Comparison of ENCODE assay signal across 33 mouse cellular contexts in the genomic region with DNA sequence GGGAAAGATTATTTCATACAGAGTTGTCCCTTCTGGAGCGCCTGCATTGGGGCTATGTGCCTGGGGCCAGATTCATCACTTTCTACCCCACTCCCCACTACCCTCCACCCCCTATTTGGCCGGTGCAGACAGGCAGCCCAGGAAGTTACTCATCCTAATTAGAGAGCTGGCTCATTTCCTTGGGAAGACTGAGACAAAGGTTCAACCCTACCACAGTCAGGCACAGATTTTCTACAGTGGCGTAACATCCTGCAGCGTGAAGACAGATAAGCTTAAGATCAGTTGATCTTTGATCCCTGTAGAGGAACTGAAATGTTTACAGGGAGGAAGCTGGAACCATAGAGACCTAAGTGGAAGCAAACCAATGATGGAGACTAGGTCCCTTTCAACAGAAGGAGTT. TPM values are rescaled to one million over a fixed set of nuclear protein-coding genes. Genes with fewer than 3 reads are reported as not detected.
DNase-seq lines count a peak whose midpoint lies in the region; ATAC-seq and TF ChIP-seq lines count a peak whose summit lies in the region.
"Had no signal": no experiment of that assay in that cellular context is flagged by ENCODE, and none has a peak within 500 bp of the region (broad histone marks: within the 10 kb centered on the region; RNA-seq: fewer than 3 reads in every experiment).

No protein-coding gene starts in this region.

- no peak overlapping the region for H3K4me3 ChIP-seq in intestine, embryonic 16.5 days (ENCODE audit: low read length)
- no peak overlapping the region for H3K4me3 ChIP-seq in intestine, embryonic 15.5 days (replicated peaks)
- no peak overlapping the region for H3K4me3 ChIP-seq in lung, postnatal 0 days (ENCODE audit: low read depth, low read length)
- no peak overlapping the region for H3K4me3 ChIP-seq in lung, adult 2 months (replicated peaks; ENCODE audit: extremely low read depth, low read depth, low read length)
- H3K4me3 ChIP-seq: embryonic facial prominence, embryonic 13.5 days; forebrain, embryonic 10.5 days; hindbrain, embryonic 10.5 days; hindbrain, embryonic 15.5 days; limb, embryonic 15.5 days; midbrain, embryonic 12.5 days; myocyte; neural tube, embryonic 12.5 days had no signal

- TF ChIP-seq POLR2A in lung, adult 2 months (IDR thresholded peaks at IDR 0.05; ENCODE audit: borderline replicate concordance, extremely low read depth, low read depth, low read length) = no peak

- peaks cover 5% of the 10 kb centered on the region for H3K4me1 ChIP-seq in intestine, embryonic 16.5 days (ENCODE audit: control insufficient read depth, insufficient read depth, low read length)
- H3K4me1 ChIP-seq in intestine, embryonic 15.5 days (replicated peaks) = peaks cover 8% of the 10 kb centered on the region
- peaks cover 6% of the 10 kb centered on the region; the same call in 1 of the 2 replicates for H3K4me1 ChIP-seq in lung, postnatal 0 days (ENCODE audit: insufficient read depth, low read depth, low read length)
- H3K4me1 ChIP-seq in lung, adult 2 months (ENCODE audit: control insufficient read depth, insufficient read depth, low read length) = peaks cover 5% of the 10 kb centered on the region; the same call in 1 of the 2 replicates

- 48% methylated on average over 4 of the region's 4 CpGs for WGBS in intestine, embryonic 16.5 days
- 57% methylated on average over 4 of the region's 4 CpGs for WGBS in intestine, embryonic 15.5 days
- WGBS in lung, postnatal 0 days = 37% methylated on average over 4 of the region's 4 CpGs
- 39% methylated on average over 4 of the region's 4 CpGs for WGBS in lung, adult 2 months

- no peaks in the 10 kb centered on the region for H3K36me3 ChIP-seq in intestine, embryonic 16.5 days (ENCODE audit: control insufficient read depth, insufficient read depth, low read length)
- H3K36me3 ChIP-seq in intestine, embryonic 15.5 days = no peaks in the 10 kb centered on the region
- no peaks in the 10 kb centered on the region for H3K36me3 ChIP-seq in lung, postnatal 0 days (ENCODE audit: insufficient read depth, low read length)
- H3K36me3 ChIP-seq: embryonic facial prominence, embryonic 13.5 days; forebrain, embryonic 10.5 days; limb, embryonic 15.5 days had no signal

- no peak for TF ChIP-seq CTCF in lung, postnatal 0 days (IDR thresholded peaks at IDR 0.05)
- no peak for TF ChIP-seq CTCF in lung, adult 2 months (IDR thresholded peaks at IDR 0.05; ENCODE audit: insufficient read depth, low read length)

- no peak overlapping the region for H3K4me2 ChIP-seq in intestine, embryonic 16.5 days (ENCODE audit: low read depth, low read length)
- H3K4me2 ChIP-seq in intestine, embryonic 15.5 days (replicated peaks) = no peak overlapping the region
- no peak overlapping the region for H3K4me2 ChIP-seq in lung, postnatal 0 days (replicated peaks; ENCODE audit: low read depth, low read length)
- H3K4me2 ChIP-seq: embryonic facial prominence, embryonic 13.5 days; hindbrain, embryonic 15.5 days; limb, embryonic 15.5 days; midbrain, embryonic 12.5 days; neural tube, embryonic 12.5 days had no signal

- no peak overlapping the region for H3K27ac ChIP-seq in intestine, embryonic 16.5 days (ENCODE audit: low read length)
- no peak overlapping the region for H3K27ac ChIP-seq in intestine, embryonic 15.5 days
- H3K27ac ChIP-seq in lung, postnatal 0 days (ENCODE audit: low read length) = peak overlapping the region; percentile 43; the same call in 1 of the 2 replicates
- H3K27ac ChIP-seq: embryonic facial prominence, embryonic 13.5 days; forebrain, embryonic 10.5 days; hindbrain, embryonic 10.5 days; hindbrain, embryonic 15.5 days; kidney, postnatal 0 days; limb, embryonic 15.5 days; midbrain, embryonic 12.5 days; neural tube, embryonic 12.5 days; stomach, postnatal 0 days had no signal

- no peaks in the 10 kb centered on the region for H3K27me3 ChIP-seq in intestine, embryonic 16.5 days (replicated peaks; ENCODE audit: control insufficient read depth, insufficient read depth, low read length)
- H3K27me3 ChIP-seq in intestine, embryonic 15.5 days (replicated peaks) = no peaks in the 10 kb centered on the region
- H3K27me3 ChIP-seq in lung, postnatal 0 days (replicated peaks; ENCODE audit: insufficient read depth, low read length) = no peaks in the 10 kb centered on the region
- H3K27me3 ChIP-seq: hindbrain, embryonic 15.5 days; neural tube, embryonic 12.5 days had no signal

- ATAC-seq in intestine, embryonic 16.5 days = peak; percentile 38; the same call in 1 of the 2 replicates
- no peak for ATAC-seq in intestine, embryonic 15.5 days
- ATAC-seq in lung, postnatal 0 days = peak; percentile 71
- ATAC-seq: inflammation-experienced regulatory T-cells, adult 6 months had no signal

- H3K9ac ChIP-seq in intestine, embryonic 16.5 days (ENCODE audit: low read depth, low read length) = no peak overlapping the region
- no peak overlapping the region for H3K9ac ChIP-seq in intestine, embryonic 15.5 days
- H3K9ac ChIP-seq in lung, postnatal 0 days (replicated peaks; ENCODE audit: low read depth) = no peak overlapping the region
- H3K9ac ChIP-seq: hindbrain, embryonic 15.5 days; limb, embryonic 15.5 days; midbrain, embryonic 12.5 days; neural tube, embryonic 12.5 days had no signal

- TF ChIP-seq EP300 in lung, postnatal 0 days (IDR thresholded peaks at IDR 0.05) = peak; percentile 95

- H3K9me3 ChIP-seq in intestine, embryonic 16.5 days (ENCODE audit: control insufficient read depth, low read length) = no peaks in the 10 kb centered on the region
- H3K9me3 ChIP-seq in intestine, embryonic 15.5 days = no peaks in the 10 kb centered on the region
- no peaks in the 10 kb centered on the region for H3K9me3 ChIP-seq in lung, postnatal 0 days (ENCODE audit: low read length)
- H3K9me3 ChIP-seq: embryonic facial prominence, embryonic 13.5 days; forebrain, embryonic 10.5 days; hindbrain, embryonic 10.5 days; hindbrain, embryonic 15.5 days; limb, embryonic 15.5 days; midbrain, embryonic 12.5 days; neural tube, embryonic 12.5 days had no signal

- DNase-seq in lung, postnatal 0 days (ENCODE audit: low spot score) = peak; percentile 62
- no peak for DNase-seq in lung, adult 2 months
- peak; percentile 88 for DNase-seq in adipocyte (ENCODE audit: low spot score)
- DNase-seq in yolk sac, embryonic 10.5 days (ENCODE audit: low spot score) = peak; percentile 55
- DNase-seq in frontal cortex, postnatal 25 days (ENCODE audit: low spot score in 2 of 2) = no peak
- DNase-seq in B cell, adult 2 months = no peak
- DNase-seq: adrenal gland, adult 8-10 months; cerebellum, adult 9-10 months; gastrocnemius, postnatal 14 days; heart, postnatal 14 days; kidney, adult 8-10 months; kidney, postnatal 4 days; layer of hippocampus, postnatal 36 days; left cerebral cortex, postnatal 4 days; right cerebral cortex, postnatal 4 days; thymus, adult 18-20 months; thymus, postnatal 25 days had no signal

RNA-seq across cellular contexts. Expression of gene Disp2, which starts 2.8 kb away (rescaled TPM):
- 2.2 and 2.3 TPM in 2 replicates for polyA plus RNA-seq in intestine, embryonic 16.5 days (2015; fragmentation: Nextera tagmentation; extraction: Ambion mirVana)
- polyA plus RNA-seq in intestine, embryonic 15.5 days (2015; fragmentation: Nextera tagmentation; extraction: Ambion mirVana) = 2.7 TPM in 2 replicates
- polyA plus RNA-seq in lung, postnatal 0 days (2015; fragmentation: Nextera tagmentation; extraction: Ambion mirVana) = 0.95 and 1.1 TPM in 2 replicates
- polyA plus RNA-seq in lung, adult 2 months (2012; rRNA removed) = 5.8 and 9.2 TPM in 2 replicates
- polyA plus RNA-seq: inflammation-experienced regulatory T-cells, adult 6 months had no signal

RNA-seq across cellular contexts. Expression of gene Phgr1, which starts 9.7 kb away (rescaled TPM):
- 66.6 and 66.9 TPM in 2 replicates for polyA plus RNA-seq in intestine, embryonic 16.5 days (2015; fragmentation: Nextera tagmentation; extraction: Ambion mirVana)
- 41.2 and 48.8 TPM in 2 replicates for polyA plus RNA-seq in intestine, embryonic 15.5 days (2015; fragmentation: Nextera tagmentation; extraction: Ambion mirVana)
- 11.9 and 13.6 TPM in 2 replicates for polyA plus RNA-seq in lung, postnatal 0 days (2015; fragmentation: Nextera tagmentation; extraction: Ambion mirVana)
- 2.2 and 70.4 TPM in 2 replicates for polyA plus RNA-seq in lung, adult 2 months (2012; rRNA removed)
- polyA plus RNA-seq: C2C12; embryonic facial prominence, embryonic 13.5 days; forebrain, embryonic 10.5 days; heart, embryonic 14.5 days; hindbrain, embryonic 10.5 days; hindbrain, embryonic 15.5 days; inflammation-experienced regulatory T-cells, adult 6 months; kidney, postnatal 0 days; midbrain, embryonic 12.5 days; midbrain, postnatal 0 days; myocyte; neural tube, embryonic 12.5 days had no signal

RNA-seq across cellular contexts. Expression of gene Ccdc9b, which starts 19.8 kb away (rescaled TPM):
- 0.93 and 1.2 TPM in 2 replicates for polyA plus RNA-seq in intestine, embryonic 16.5 days (2015; fragmentation: Nextera tagmentation; extraction: Ambion mirVana)
- 1.1 TPM in 2 replicates for polyA plus RNA-seq in intestine, embryonic 15.5 days (2015; fragmentation: Nextera tagmentation; extraction: Ambion mirVana)
- 4.3 and 4.7 TPM in 2 replicates for polyA plus RNA-seq in lung, postnatal 0 days (2015; fragmentation: Nextera tagmentation; extraction: Ambion mirVana)
- polyA plus RNA-seq in lung, adult 2 months (2012; rRNA removed) = 20.8 and 27.6 TPM in 2 replicates

RNA-seq across cellular contexts. Expression of gene Knstrn, which starts 31.5 kb away (rescaled TPM):
- polyA plus RNA-seq in intestine, embryonic 16.5 days (2015; fragmentation: Nextera tagmentation; extraction: Ambion mirVana) = 78.5 and 85.7 TPM in 2 replicates
- 89.5 and 98.5 TPM in 2 replicates for polyA plus RNA-seq in intestine, embryonic 15.5 days (2015; fragmentation: Nextera tagmentation; extraction: Ambion mirVana)
- 4.9 and 9.0 TPM in 2 replicates for polyA plus RNA-seq in lung, postnatal 0 days (2015; fragmentation: Nextera tagmentation; extraction: Ambion mirVana)
- polyA plus RNA-seq in lung, adult 2 months (2012; rRNA removed) = 0.70 and 1.0 TPM in 2 replicates

RNA-seq across cellular contexts. Expression of gene Inafm2, which starts 36.7 kb away (rescaled TPM):
- 21.9 and 24.1 TPM in 2 replicates for polyA plus RNA-seq in intestine, embryonic 16.5 days (2015; fragmentation: Nextera tagmentation; extraction: Ambion mirVana)
- 21.0 and 23.4 TPM in 2 replicates for polyA plus RNA-seq in intestine, embryonic 15.5 days (2015; fragmentation: Nextera tagmentation; extraction: Ambion mirVana)
- 34.5 and 35.9 TPM in 2 replicates for polyA plus RNA-seq in lung, postnatal 0 days (2015; fragmentation: Nextera tagmentation; extraction: Ambion mirVana)
- polyA plus RNA-seq in lung, adult 2 months (2012; rRNA removed) = 18.1 and 23.5 TPM in 2 replicates

Comparison
In these comparisons a context has a peak if more than half of its experiments do, and no peak if none do; other contexts are left out.
1. DNase-seq: peak in lung, postnatal 0 days (single experiment), adipocyte (single experiment) and yolk sac, embryonic 10.5 days (single experiment); none in lung, adult 2 months (single experiment), frontal cortex, postnatal 25 days (0 of 2) and B cell, adult 2 months (0 of 2).